Mouse (Mus musculus): ENCODE results near the gene Leng1. TPM values are rescaled to one million over a fixed set of nuclear protein-coding genes. Genes with fewer than 3 reads are reported as not detected.

Leng1 gene
- polyA plus RNA-seq, 1 experiment from 2014 or later: 16.8 TPM

DNA sequence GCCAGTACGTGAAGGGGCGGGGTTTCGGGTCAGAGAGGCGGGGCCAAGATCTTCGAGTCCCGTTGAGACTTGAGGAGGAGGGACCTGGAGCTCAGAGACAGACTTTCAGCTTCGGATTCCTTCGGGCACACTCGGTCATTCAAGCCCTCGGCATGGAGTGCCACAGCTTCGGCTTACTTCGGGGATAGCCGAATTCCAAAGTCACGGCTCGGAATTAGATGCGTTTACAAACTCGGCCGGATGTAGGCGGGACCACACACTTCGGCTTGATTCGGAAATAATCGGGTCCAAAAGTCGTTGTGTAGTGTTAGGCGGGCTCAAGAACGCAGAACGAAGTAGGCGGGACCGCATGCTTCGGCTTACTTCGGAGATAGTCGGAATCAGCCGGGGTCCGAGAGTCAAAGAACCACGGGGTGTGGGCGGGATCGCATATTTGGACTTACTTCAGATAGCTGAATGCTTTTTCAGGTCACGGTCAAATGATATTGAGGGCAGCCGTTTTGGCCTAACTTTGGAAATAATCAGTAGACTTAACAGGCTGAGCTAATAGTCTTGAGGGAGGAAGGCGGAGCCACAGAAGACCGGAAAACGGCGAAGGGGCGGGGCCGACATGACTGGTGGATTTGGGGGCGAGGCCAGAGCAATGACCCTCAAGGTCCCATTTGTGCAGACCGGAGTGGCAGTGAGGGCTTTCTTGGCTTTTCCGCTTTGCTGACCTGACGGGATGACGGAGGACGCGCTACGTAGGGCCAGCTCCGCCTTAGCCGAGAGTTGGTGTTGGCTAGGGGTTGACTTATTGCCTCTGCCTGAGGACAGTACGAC is 27.6 kb upstream of the Leng1 start, which contains the start of gene Mboat7:
Mboat7 (minus strand) TSS at position 537 of the 822 bp plus-strand sequence.
- peaks cover 12% of the 10 kb centered on the region for H3K4me1 ChIP-seq (ENCODE audit: control insufficient read depth, insufficient read depth, low read length)
- peak within 1 kb of the TSS; percentile 95 for H3K9ac ChIP-seq (ENCODE audit: low read depth, low read length)
- under 1% methylated on average over 55 of the region's 55 CpGs for WGBS
- H3K27ac ChIP-seq (ENCODE audit: low read length): peak within 1 kb of the TSS; percentile 94
- peak within 1 kb of the TSS; percentile 87 for H3K4me3 ChIP-seq (ENCODE audit: low read length)
- no peaks in the 10 kb centered on the region for H3K27me3 ChIP-seq (replicated peaks; ENCODE audit: control insufficient read depth, insufficient read depth, low read length)
- peak; percentile 92 for ATAC-seq
- H3K36me3 ChIP-seq (ENCODE audit: control insufficient read depth, insufficient read depth, low read length): no peaks in the 10 kb centered on the region; the same call in 1 of the 2 replicates
- H3K4me2 ChIP-seq (ENCODE audit: low read depth, low read length): peak within 1 kb of the TSS; percentile 89
- no peaks in the 10 kb centered on the region for H3K9me3 ChIP-seq (ENCODE audit: control insufficient read depth, low read length)

DNA sequence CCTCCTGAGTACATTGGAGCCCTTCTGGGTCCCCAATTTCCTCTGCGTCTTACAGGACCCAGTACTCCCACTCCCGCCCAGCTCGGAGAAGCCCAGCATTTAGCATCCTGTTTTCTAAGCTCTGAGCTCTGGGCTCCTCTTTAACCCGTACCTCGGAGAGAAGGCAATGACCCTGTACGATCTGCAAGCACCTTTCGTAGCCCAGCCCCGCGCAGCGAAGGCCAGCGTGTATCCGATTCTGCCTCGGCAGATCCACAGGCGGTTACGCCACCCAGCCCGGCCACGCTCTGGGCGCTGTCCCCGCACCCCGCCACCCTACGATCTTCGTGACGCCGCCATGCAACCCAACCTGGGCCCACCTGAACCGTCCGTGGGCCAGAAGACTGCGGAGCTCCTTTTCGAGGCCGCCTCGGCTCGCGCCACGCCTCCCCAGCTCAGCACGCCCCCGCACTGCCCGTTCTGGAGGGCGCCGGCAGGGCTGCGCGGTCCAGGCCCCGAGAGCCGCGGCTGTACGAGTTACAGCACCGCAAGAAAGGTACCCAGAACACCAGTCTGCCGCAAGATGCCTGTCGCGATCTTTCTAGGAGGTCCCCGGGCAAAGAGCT is 26.8 kb upstream of the Leng1 start, which contains the start of gene Tsen34:
Tsen34 (plus strand) TSS at position 482 of the 605 bp plus-strand sequence.
- no peaks in the 10 kb centered on the region for H3K36me3 ChIP-seq (ENCODE audit: control insufficient read depth, insufficient read depth, low read length)
- no peaks in the 10 kb centered on the region for H3K9me3 ChIP-seq (ENCODE audit: control insufficient read depth, low read length)
- peak within 1 kb of the TSS; percentile 87 for H3K4me3 ChIP-seq (ENCODE audit: low read length)
- peak within 1 kb of the TSS; percentile 95 for H3K9ac ChIP-seq (ENCODE audit: low read depth, low read length)
- H3K27me3 ChIP-seq (replicated peaks; ENCODE audit: control insufficient read depth, insufficient read depth, low read length): no peaks in the 10 kb centered on the region
- H3K27ac ChIP-seq (ENCODE audit: low read length): peak within 1 kb of the TSS; percentile 94
- peaks cover 12% of the 10 kb centered on the region for H3K4me1 ChIP-seq (ENCODE audit: control insufficient read depth, insufficient read depth, low read length)
- under 1% methylated on average over 49 of the region's 49 CpGs for WGBS
- peak within 1 kb of the TSS; percentile 89 for H3K4me2 ChIP-seq (ENCODE audit: low read depth, low read length)
- ATAC-seq: no peak

DNA sequence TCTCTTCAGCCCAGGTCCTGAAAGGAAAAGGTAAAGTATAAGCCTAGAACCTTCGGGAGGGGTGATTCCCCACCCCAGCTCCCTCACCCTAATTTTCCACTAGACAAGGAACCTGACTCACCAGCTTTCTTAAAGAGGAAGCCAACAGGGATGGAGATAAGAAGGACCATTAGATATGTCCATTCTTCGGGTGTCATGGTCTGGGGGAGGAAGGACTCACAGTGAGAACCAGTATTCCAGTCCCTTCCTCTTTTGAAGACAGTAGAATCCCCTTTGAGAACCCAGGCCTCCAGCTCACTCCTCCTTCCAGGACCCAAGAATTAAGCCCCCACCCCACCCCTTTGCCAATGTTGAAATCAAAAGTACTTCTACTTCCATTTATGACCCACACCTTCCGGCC is 26.3 kb upstream of the Leng1 start:
- Histone ChIP-seq H3K27ac (ENCODE audit: low read length) (no peak overlapping the region), H3K4me3 (ENCODE audit: low read length) (peak overlapping the region; percentile 87), H3K27me3 (replicated peaks; ENCODE audit: control insufficient read depth, insufficient read depth, low read length) (no peaks in the 10 kb centered on the region), H3K4me2 (ENCODE audit: low read depth, low read length) (peak overlapping the region; percentile 89), H3K4me1 (ENCODE audit: control insufficient read depth, insufficient read depth, low read length) (peaks cover 12% of the 10 kb centered on the region), H3K9me3 (ENCODE audit: control insufficient read depth, low read length) (no peaks in the 10 kb centered on the region), H3K36me3 (ENCODE audit: control insufficient read depth, insufficient read depth, low read length) (no peaks in the 10 kb centered on the region), H3K9ac (ENCODE audit: low read depth, low read length) (peak overlapping the region; percentile 95)
- ATAC-seq: no peak
- 37% methylated on average over 3 of the region's 3 CpGs for WGBS

DNA sequence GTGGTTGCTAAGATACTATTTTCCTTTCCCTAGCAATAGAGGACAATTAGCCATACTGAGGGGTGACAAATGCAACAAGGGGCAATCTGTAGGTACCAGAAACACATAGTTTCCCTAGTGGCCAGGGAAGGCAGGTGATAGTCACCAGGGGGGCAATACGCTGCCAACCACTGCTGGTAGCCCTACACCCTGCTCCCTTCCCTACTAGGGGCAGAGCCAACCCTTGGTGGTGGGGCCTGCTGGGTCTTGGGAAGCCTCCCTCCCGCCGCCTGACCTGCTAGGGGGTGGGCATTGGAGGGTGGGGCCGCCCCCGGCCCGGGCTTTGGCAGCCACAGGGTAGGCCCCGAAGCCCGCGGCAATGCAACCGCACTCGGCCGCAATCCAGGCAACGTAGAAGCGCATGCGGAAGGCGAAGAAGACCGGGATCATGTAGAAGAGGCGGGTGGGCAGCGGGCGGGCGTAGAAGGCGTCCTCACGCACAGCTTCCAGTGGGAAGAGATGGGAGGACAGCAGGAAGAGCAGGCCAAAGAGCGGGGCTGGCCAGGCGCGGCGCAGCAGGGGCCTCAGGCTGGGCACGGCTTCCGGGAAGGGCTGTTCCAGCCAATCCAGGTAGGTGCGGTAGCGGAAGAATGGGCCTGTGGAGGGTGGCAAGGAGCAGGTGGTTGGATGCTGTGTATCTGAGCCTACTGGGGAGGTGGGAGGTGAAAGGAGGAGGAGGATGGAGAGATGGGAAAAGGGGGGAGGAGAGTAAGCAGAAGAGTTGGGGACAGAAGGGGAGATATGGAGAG is 20.0 kb upstream of the Leng1 start:
- ATAC-seq: no peak
- Histone ChIP-seq H3K9me3 (ENCODE audit: control insufficient read depth, low read length) (no peaks in the 10 kb centered on the region), H3K27me3 (replicated peaks; ENCODE audit: control insufficient read depth, insufficient read depth, low read length) (no peaks in the 10 kb centered on the region), H3K4me2 (ENCODE audit: low read depth, low read length) (no peak overlapping the region), H3K4me1 (ENCODE audit: control insufficient read depth, insufficient read depth, low read length) (no peaks in the 10 kb centered on the region), H3K36me3 (ENCODE audit: control insufficient read depth, insufficient read depth, low read length) (peaks cover 8% of the 10 kb centered on the region; the same call in 1 of the 2 replicates), H3K27ac (ENCODE audit: low read length) (no peak overlapping the region), H3K9ac (ENCODE audit: low read depth, low read length) (no peak overlapping the region), H3K4me3 (ENCODE audit: low read length) (no peak overlapping the region)
- WGBS: 89% methylated on average over 31 of the region's 31 CpGs

DNA sequence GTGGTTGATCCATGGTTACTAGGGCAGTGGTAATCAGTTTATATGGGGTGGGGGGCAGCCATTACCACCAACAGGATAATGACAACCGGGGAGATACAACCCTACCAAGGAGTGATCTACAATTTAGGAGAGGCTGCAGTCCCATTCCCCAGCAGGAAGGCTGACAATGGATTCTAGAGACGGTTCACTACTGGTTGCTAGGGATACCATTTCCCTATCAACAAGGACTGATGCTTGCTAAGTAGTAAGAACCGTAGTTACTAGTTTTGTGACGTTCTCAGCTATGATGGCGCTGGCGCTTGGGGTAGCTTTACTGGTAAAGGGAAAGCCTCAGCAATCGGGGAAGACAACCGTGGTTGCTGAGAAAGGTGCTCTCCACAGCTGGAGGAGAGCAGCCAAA is 19.1 kb upstream of the Leng1 start:
- Histone ChIP-seq H3K9ac (ENCODE audit: low read depth, low read length) (no peak overlapping the region), H3K4me1 (ENCODE audit: control insufficient read depth, insufficient read depth, low read length) (no peaks in the 10 kb centered on the region), H3K4me2 (ENCODE audit: low read depth, low read length) (no peak overlapping the region), H3K27ac (ENCODE audit: low read length) (no peak overlapping the region), H3K4me3 (ENCODE audit: low read length) (no peak overlapping the region), H3K9me3 (ENCODE audit: control insufficient read depth, low read length) (no peaks in the 10 kb centered on the region), H3K27me3 (replicated peaks; ENCODE audit: control insufficient read depth, insufficient read depth, low read length) (no peaks in the 10 kb centered on the region), H3K36me3 (ENCODE audit: control insufficient read depth, insufficient read depth, low read length) (peaks cover 8% of the 10 kb centered on the region; the same call in 1 of the 2 replicates)
- no peak for ATAC-seq
- WGBS: 86% methylated on average over 8 of the region's 8 CpGs

DNA sequence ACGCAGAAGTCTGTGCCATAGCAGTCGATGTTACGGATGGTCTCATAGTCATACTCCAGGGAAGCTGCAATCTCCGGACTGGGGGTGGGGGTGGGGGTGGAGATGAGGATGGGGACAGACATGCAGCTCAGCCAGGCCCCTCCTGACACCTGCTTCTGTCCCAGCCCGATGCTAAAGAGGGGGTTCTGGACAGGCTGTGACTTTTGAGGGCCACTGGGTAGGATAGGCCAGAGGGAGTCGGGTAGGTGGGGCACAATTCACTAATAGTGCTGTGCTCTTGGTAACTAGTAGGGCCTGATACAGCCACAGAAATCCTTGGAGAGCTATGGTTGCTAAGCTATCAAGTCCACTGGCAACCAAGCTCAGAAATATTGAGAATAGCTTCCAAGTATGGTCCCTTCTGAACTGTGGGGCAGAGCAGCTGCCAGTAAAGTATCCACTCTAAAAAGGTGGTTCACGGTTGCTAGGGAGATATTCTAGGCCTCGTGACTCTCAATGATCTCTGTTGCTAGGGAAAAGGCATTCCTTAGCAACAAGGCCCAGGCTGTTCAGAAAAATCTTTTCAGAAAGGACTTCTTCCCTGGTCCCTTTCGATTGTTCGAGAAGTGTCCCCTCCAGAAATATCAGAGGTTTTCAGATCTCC is 18.4 kb upstream of the Leng1 start:
- ATAC-seq: no peak

DNA sequence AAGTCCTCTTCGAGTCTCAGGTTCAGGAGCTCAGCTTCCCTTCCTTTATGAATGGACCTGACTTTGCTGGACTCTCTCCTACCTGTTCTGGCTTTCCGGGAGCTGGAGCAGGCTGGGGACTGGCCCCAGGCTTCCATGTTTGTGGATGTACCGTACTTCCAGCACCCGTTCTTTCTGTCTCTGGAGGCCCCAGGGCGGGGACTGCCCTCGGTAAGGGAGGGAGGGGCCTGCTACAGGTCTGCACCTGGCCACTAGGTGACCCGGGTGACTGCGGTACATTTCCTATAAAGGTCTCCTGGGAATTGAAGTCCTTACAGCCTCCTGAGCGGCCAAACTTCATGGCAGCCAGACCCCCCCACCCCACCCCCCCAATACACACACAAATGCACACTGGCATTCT is 11.7 kb upstream of the Leng1 start, which contains the start of gene Tmc4:
Tmc4 (minus strand) TSS at position 212 of the 400 bp plus-strand sequence.
- H3K27me3 ChIP-seq (replicated peaks; ENCODE audit: control insufficient read depth, insufficient read depth, low read length): no peaks in the 10 kb centered on the region
- no peaks in the 10 kb centered on the region for H3K9me3 ChIP-seq (ENCODE audit: control insufficient read depth, low read length)
- H3K4me2 ChIP-seq (ENCODE audit: low read depth, low read length): peak within 1 kb of the TSS; percentile 50
- H3K4me3 ChIP-seq (ENCODE audit: low read length): peak within 1 kb of the TSS; percentile 49
- peak; percentile 91 for ATAC-seq
- H3K4me1 ChIP-seq (ENCODE audit: control insufficient read depth, insufficient read depth, low read length): peaks cover 4% of the 10 kb centered on the region; the same call in 1 of the 2 replicates
- H3K36me3 ChIP-seq (ENCODE audit: control insufficient read depth, insufficient read depth, low read length): no peaks in the 10 kb centered on the region
- peak within 1 kb of the TSS; percentile 67 for H3K27ac ChIP-seq (ENCODE audit: low read length)
- WGBS: 33% methylated on average over 9 of the region's 9 CpGs
- peak within 1 kb of the TSS; percentile 65 for H3K9ac ChIP-seq (ENCODE audit: low read depth, low read length)

More for the DNA sequence above, 18.4 kb upstream of the Leng1 start:
- Histone ChIP-seq H3K4me2 (ENCODE audit: low read depth, low read length) (no peak overlapping the region), H3K36me3 (ENCODE audit: control insufficient read depth, insufficient read depth, low read length) (peaks cover 8% of the 10 kb centered on the region; the same call in 1 of the 2 replicates), H3K27me3 (replicated peaks; ENCODE audit: control insufficient read depth, insufficient read depth, low read length) (no peaks in the 10 kb centered on the region), H3K9ac (ENCODE audit: low read depth, low read length) (no peak overlapping the region), H3K4me1 (ENCODE audit: control insufficient read depth, insufficient read depth, low read length) (no peaks in the 10 kb centered on the region), H3K9me3 (ENCODE audit: control insufficient read depth, low read length) (no peaks in the 10 kb centered on the region), H3K27ac (ENCODE audit: low read length) (no peak overlapping the region), H3K4me3 (ENCODE audit: low read length) (no peak overlapping the region)
- 81% methylated on average over 10 of the region's 10 CpGs for WGBS

DNA sequence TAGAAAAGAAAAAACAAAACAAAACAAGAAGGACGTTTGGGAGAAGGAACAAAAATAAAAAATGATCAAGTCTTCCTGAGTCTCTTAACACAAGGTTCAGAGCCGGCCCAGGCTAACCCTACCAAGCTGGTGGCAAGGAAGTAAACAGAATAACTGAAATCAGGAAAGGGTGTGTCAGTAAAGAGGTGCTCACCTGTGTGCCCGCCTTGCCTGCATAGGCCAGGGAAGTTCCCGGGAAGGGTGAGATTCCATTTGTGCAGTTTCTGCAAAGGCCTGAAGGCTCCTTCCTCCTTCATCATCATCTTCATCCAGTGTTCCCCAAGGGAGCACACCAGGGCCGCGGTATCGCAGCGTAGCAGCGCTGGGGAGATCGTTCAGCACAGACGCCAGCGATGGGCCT is 10.7 kb upstream of the Leng1 start:
- Histone ChIP-seq H3K9ac (ENCODE audit: low read depth, low read length) (peak overlapping the region; percentile 65), H3K4me1 (ENCODE audit: control insufficient read depth, insufficient read depth, low read length) (peaks cover 4% of the 10 kb centered on the region; the same call in 1 of the 2 replicates), H3K27me3 (replicated peaks; ENCODE audit: control insufficient read depth, insufficient read depth, low read length) (no peaks in the 10 kb centered on the region), H3K4me3 (ENCODE audit: low read length) (peak overlapping the region; percentile 49), H3K4me2 (ENCODE audit: low read depth, low read length) (peak overlapping the region; percentile 50), H3K36me3 (ENCODE audit: control insufficient read depth, insufficient read depth, low read length) (no peaks in the 10 kb centered on the region), H3K27ac (ENCODE audit: low read length) (peak overlapping the region; percentile 67), H3K9me3 (ENCODE audit: control insufficient read depth, low read length) (no peaks in the 10 kb centered on the region)
- peak; percentile 57 for ATAC-seq
- 67% methylated on average over 12 of the region's 12 CpGs for WGBS

All from intestine, embryonic 16.5 days (tissue).